Mouse (Mus musculus) ES-Bruce4 (cell line): Measurements from ENCODE around the gene Phactr4. TPM values are rescaled to one million over a fixed set of nuclear protein-coding genes. Genes with fewer than 3 reads are reported as not detected.
A peak's percentile ranks its signal among the peaks of the same experiment; 100 is the strongest.

Experiments
- H3K27ac ChIP-seq: 2 replicates; pipeline ENCODE4 v1.5.1; 2012; ENCODE audit warnings: low read length, inconsistent platforms; ENCODE audit not compliant: insufficient read depth
- H3K27me3 ChIP-seq: 2 replicates; pipeline ENCODE4 v1.6.1; 2012; ENCODE audit warnings: mild to moderate bottlenecking, low read length, inconsistent platforms; ENCODE audit not compliant: control insufficient read depth, poor library complexity, insufficient read depth, severe bottlenecking
- H3K36me3 ChIP-seq: 2 replicates; pipeline ENCODE4 v1.6.1; 2012; ENCODE audit warnings: inconsistent platforms, mild to moderate bottlenecking, low read length, moderate library complexity; ENCODE audit not compliant: control insufficient read depth, poor library complexity, insufficient read depth, severe bottlenecking
- H3K4me1 ChIP-seq: one replicate; pipeline ENCODE4 v1.8.1; 2011; ENCODE audit warnings: low read length; ENCODE audit not compliant: control insufficient read depth, insufficient read depth
- H3K4me3 ChIP-seq: 2 replicates; pipeline ENCODE4 v1.5.1; 2011; ENCODE audit warnings: low read depth, mild to moderate bottlenecking, low read length
- H3K9ac ChIP-seq: 2 replicates; pipeline ENCODE4 v1.6.1; 2012; ENCODE audit warnings: low read depth, mild to moderate bottlenecking, inconsistent platforms; ENCODE audit not compliant: poor library complexity, severe bottlenecking
- H3K9me3 ChIP-seq: replicated peaks from 2 replicates; pipeline ENCODE4 v1.6.1; 2012; ENCODE audit warnings: mild to moderate bottlenecking, low read length, inconsistent platforms; ENCODE audit not compliant: control insufficient read depth, poor library complexity, insufficient read depth, severe bottlenecking
- CTCF ChIP-seq: IDR thresholded peaks from one replicate; pipeline ENCODE4 v1.8.1; 2011; ENCODE audit warnings: low read depth, low read length
- EP300 ChIP-seq: IDR thresholded peaks from 2 replicates; pipeline ENCODE4 v1.6.1; 2011; ENCODE audit warnings: low read depth, low read length; ENCODE audit not compliant: insufficient read depth
- POLR2A ChIP-seq: IDR thresholded peaks from one replicate; pipeline ENCODE4 v1.8.1; 2011; ENCODE audit warnings: low read length; ENCODE audit not compliant: insufficient read depth
- polyA plus RNA-seq: library from polyadenylated mRNA; stranded (reverse); fragments of >200 nt; gene quantifications from 2 replicates; pipeline ENCODE4 v1.2.4, GENCODE M21; 2011; ENCODE audit warnings: low read depth; ENCODE audit not compliant: missing spikeins, insufficient read depth, insufficient read length

Phactr4 gene
- polyA plus RNA-seq, 1 experiment: 31.5 TPM

- H3K27ac ChIP-seq: 0 out of 2 replicates have a peak overlapping the region, but pooled peaks have one; percentile 4
- H3K9me3 ChIP-seq: no peaks in the 10 kb centered on the region
- no peak for TF ChIP-seq EP300
- TF ChIP-seq POLR2A: no peak
- TF ChIP-seq CTCF: no peak
- H3K36me3 ChIP-seq: peaks cover 33% of the 10 kb centered on the region
- no peak overlapping the region for H3K9ac ChIP-seq
- no peaks in the 10 kb centered on the region for H3K27me3 ChIP-seq
- no peaks in the 10 kb centered on the region for H3K4me1 ChIP-seq
- no peak overlapping the region for H3K4me3 ChIP-seq
Measured at GRCm38 (mm10) chr4:132311801-132312200, 110.5 kb downstream of the Phactr4 start.

DNA sequence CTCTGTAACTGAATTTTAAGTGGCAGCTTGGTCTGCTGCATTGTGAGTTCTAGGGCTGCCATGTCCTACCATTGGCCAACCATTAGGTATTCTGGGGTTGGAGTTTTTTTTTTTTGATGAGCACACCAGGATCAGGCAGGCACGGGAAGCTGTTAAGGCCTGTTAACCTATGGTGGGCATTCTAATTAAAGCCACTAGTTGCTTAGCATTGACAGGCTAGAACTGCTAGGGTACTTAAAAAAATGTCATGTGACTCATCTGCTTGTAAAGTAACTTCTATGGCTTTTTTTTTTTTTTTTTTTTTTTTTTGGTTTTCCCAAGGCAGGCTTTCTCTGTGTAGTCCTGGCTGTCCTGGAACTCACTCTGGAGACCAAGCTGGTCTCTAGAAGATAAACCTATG, 111.1 kb downstream of the Phactr4 start:
- Histone ChIP-seq H3K27me3 (no peaks in the 10 kb centered on the region), H3K9me3 (no peaks in the 10 kb centered on the region), H3K4me1 (no peaks in the 10 kb centered on the region), H3K36me3 (peaks cover 33% of the 10 kb centered on the region), H3K4me3 (no peak overlapping the region), H3K27ac (peak overlapping the region; percentile 46; the same call in 1 of the 2 replicates), H3K9ac (no peak overlapping the region)
- TF ChIP-seq CTCF (no peak), EP300 (no peak), POLR2A (no peak)

DNA sequence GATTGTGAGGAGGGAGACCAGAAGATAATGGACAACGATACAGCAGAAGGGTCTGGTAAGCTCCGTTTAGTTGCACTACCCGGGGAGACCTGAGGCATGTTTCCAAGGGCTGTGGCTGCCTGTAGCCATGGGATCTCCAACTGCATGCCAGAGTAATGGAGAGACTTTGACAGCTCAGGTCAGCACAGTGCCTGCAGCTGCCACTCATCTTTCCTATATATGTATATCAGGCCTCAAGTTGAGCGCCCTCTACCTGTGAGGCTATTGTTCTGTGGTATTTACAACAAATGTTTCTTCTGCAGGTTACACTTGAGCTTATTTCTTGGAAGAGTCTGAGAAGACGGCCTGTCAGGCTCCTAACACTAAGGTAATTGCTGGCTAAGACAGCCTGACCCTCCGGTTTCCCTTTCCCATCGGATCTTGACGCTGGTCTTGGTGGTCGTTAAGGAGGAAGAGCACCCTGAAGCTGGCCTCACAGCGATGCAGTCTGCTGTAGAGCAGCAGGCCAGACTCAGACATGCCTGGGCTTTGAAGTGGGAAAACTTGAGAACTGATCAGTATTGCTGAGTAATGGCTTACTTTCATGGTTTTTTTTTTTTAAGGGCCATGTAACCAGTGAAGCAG, 112.3 kb downstream of the Phactr4 start:
- peak overlapping the region; percentile 93 for H3K27ac ChIP-seq
- H3K9me3 ChIP-seq: no peaks in the 10 kb centered on the region
- no peaks in the 10 kb centered on the region for H3K27me3 ChIP-seq
- no peak for TF ChIP-seq CTCF
- TF ChIP-seq EP300: no peak
- TF ChIP-seq POLR2A: no peak
- H3K4me3 ChIP-seq: peak overlapping the region; percentile 88
- peak overlapping the region; percentile 96 for H3K9ac ChIP-seq
- no peaks in the 10 kb centered on the region for H3K4me1 ChIP-seq
- H3K36me3 ChIP-seq: peaks cover 33% of the 10 kb centered on the region

- peak overlapping the region; percentile 96 for H3K9ac ChIP-seq
- H3K27ac ChIP-seq: peak overlapping the region; percentile 94
- H3K4me3 ChIP-seq: peak overlapping the region; percentile 88
- H3K4me1 ChIP-seq: no peaks in the 10 kb centered on the region
- H3K27me3 ChIP-seq: no peaks in the 10 kb centered on the region
- H3K9me3 ChIP-seq: no peaks in the 10 kb centered on the region
- peaks cover 33% of the 10 kb centered on the region for H3K36me3 ChIP-seq
- no peak for TF ChIP-seq EP300
- no peak for TF ChIP-seq POLR2A
- no peak for TF ChIP-seq CTCF
Measured at GRCm38 (mm10) chr4:132309140-132309848, 113.0 kb downstream of the Phactr4 start.

- TF ChIP-seq POLR2A: peak; percentile 100
- TF ChIP-seq CTCF: no peak
Measured at GRCm38 (mm10) chr4:132308437-132309139, 113.7 kb downstream of the Phactr4 start.

DNA sequence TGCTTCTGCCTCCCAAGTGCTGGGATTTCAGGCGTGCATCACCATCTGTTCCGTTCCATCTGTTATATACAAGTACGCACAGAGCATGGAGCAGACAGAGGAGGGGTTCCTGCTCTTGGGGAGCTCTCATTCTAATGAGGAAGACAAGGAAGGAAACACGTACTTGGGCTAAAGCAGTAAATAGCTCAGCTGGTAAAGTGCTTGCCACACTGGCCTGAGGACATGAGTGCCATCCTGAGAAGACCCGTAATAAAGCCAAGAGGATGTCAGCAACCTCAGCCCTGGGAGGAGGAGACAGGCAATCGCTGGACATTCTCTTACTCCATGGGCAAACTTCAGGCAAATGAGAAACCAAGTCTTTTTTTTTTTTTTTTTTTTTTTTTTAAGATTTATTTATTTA, 116.3 kb downstream of the Phactr4 start:
- peak overlapping the region; percentile 26; the same call in 1 of the 2 replicates for H3K27ac ChIP-seq
- peaks cover 3% of the 10 kb centered on the region for H3K4me1 ChIP-seq
- H3K4me3 ChIP-seq: no peak overlapping the region
- no peaks in the 10 kb centered on the region for H3K27me3 ChIP-seq
- peak overlapping the region; percentile 25; the same call in 1 of the 2 replicates for H3K9ac ChIP-seq
- H3K9me3 ChIP-seq: no peaks in the 10 kb centered on the region
- no peak for TF ChIP-seq POLR2A
- TF ChIP-seq CTCF: no peak
- no peak for TF ChIP-seq EP300
- H3K36me3 ChIP-seq: peaks cover 23% of the 10 kb centered on the region

More at GRCm38 (mm10) chr4:132308437-132309139, 113.7 kb downstream of the Phactr4 start:
- H3K36me3 ChIP-seq: peaks cover 33% of the 10 kb centered on the region
- peak overlapping the region; percentile 96 for H3K9ac ChIP-seq
- no peaks in the 10 kb centered on the region for H3K4me1 ChIP-seq
- H3K27me3 ChIP-seq: no peaks in the 10 kb centered on the region
- H3K27ac ChIP-seq: peak overlapping the region; percentile 94
- peak overlapping the region; percentile 88 for H3K4me3 ChIP-seq
- H3K9me3 ChIP-seq: no peaks in the 10 kb centered on the region

Other genes starting within 250 kb of the Phactr4 start
- 88.7 and 91.1 TPM in 2 replicates for gene Ythdf2, start 210.2 kb downstream of the Phactr4 start, polyA plus RNA-seq
- gene Gmeb1, start 160.9 kb downstream of the Phactr4 start, polyA plus RNA-seq: 23.8 and 25.9 TPM in 2 replicates
- 34.3 and 35.2 TPM in 2 replicates for gene Taf12, start 148.1 kb downstream of the Phactr4 start, polyA plus RNA-seq
- 0.90 TPM in 1 of 2 replicates, not detected in the other for gene Rab42, start 119.1 kb downstream of the Phactr4 start, polyA plus RNA-seq
- 35.2 and 36.1 TPM in 2 replicates for gene Trnau1ap, start 93.0 kb downstream of the Phactr4 start, polyA plus RNA-seq
- gene Rcc1, start 68.9 kb downstream of the Phactr4 start, polyA plus RNA-seq: 78.8 and 83.1 TPM in 2 replicates
- 22.5 and 24.4 TPM in 2 replicates for gene Med18, start 41.4 kb upstream of the Phactr4 start, polyA plus RNA-seq
- 41.6 TPM in 2 replicates for gene Sesn2, start 88.0 kb upstream of the Phactr4 start, polyA plus RNA-seq
- gene Atpif1, start 111.2 kb upstream of the Phactr4 start, polyA plus RNA-seq: 461 and 512 TPM in 2 replicates
- 340 and 348 TPM in 2 replicates for gene Dnajc8, start 113.1 kb upstream of the Phactr4 start, polyA plus RNA-seq
- gene Ptafr, start 141.6 kb upstream of the Phactr4 start, polyA plus RNA-seq: 0.22 and 0.30 TPM in 2 replicates
- gene Eya3, start 216.5 kb upstream of the Phactr4 start, polyA plus RNA-seq: 77.8 and 78.7 TPM in 2 replicates